Mouse (Mus musculus): ENCODE measurements around the gene Rragd. TPM values are rescaled to one million over a fixed set of nuclear protein-coding genes. Genes with fewer than 3 reads are reported as not detected.

Rragd gene
- polyA plus RNA-seq, 1 experiment from 2014 or later: 43.3 TPM

- Histone ChIP-seq H3K27ac (replicated peaks) (no peak overlapping the region), H3K36me3 (no peaks in the 10 kb centered on the region), H3K4me2 (no peak overlapping the region), H3K9me3 (no peaks in the 10 kb centered on the region), H3K27me3 (replicated peaks) (0 out of 2 replicates have a peak, but pooled peaks cover 3% of the 10 kb centered on the region), H3K4me3 (no peak overlapping the region), H3K9ac (no peak overlapping the region), H3K4me1 (peaks cover 18% of the 10 kb centered on the region)
- WGBS: 87% methylated on average over 6 of the region's 6 CpGs
- ATAC-seq (ENCODE audit: extremely low read depth, insufficient number of reproducible peaks, low FRiP score, low TSS enrichment): no peak
These were observed 87.5 kb downstream of the Rragd start for GRCm38 (mm10) chr4:33070326-33070725.

GRCm38 (mm10) chr4:33071337-33071736, 88.5 kb downstream of the Rragd start:
- Histone ChIP-seq H3K4me3 (no peak overlapping the region), H3K4me1 (peaks cover 12% of the 10 kb centered on the region), H3K27ac (replicated peaks) (no peak overlapping the region), H3K4me2 (no peak overlapping the region), H3K36me3 (no peaks in the 10 kb centered on the region), H3K9me3 (no peaks in the 10 kb centered on the region), H3K9ac (no peak overlapping the region), H3K27me3 (replicated peaks) (0 out of 2 replicates have a peak, but pooled peaks cover 3% of the 10 kb centered on the region)
- no peak for ATAC-seq (ENCODE audit: extremely low read depth, insufficient number of reproducible peaks, low FRiP score, low TSS enrichment)
- WGBS: 76% methylated on average over 6 of the region's 6 CpGs

Other genes starting within 250 kb of the Rragd start
- 131 and 136 TPM in 2 replicates for gene Lyrm2, start 182.8 kb upstream of the Rragd start, polyA plus RNA-seq (2015; fragmentation: Nextera tagmentation; extraction: Ambion mirVana)
- 4.2 and 5.0 TPM in 2 replicates for gene Ankrd6, start 32.2 kb upstream of the Rragd start, polyA plus RNA-seq (2015; fragmentation: Nextera tagmentation; extraction: Ambion mirVana)
- 27.5 and 32.8 TPM in 2 replicates for gene Ube2j1, start 48.4 kb downstream of the Rragd start, polyA plus RNA-seq (2015; fragmentation: Nextera tagmentation; extraction: Ambion mirVana)
- gene Gabrr2, start 80.0 kb downstream of the Rragd start, polyA plus RNA-seq (2015; fragmentation: Nextera tagmentation; extraction: Ambion mirVana): 0.13 and 0.29 TPM in 2 replicates
- 0.10 and 0.19 TPM in 2 replicates for gene Gabrr1, start 149.5 kb downstream of the Rragd start, polyA plus RNA-seq (2015; fragmentation: Nextera tagmentation; extraction: Ambion mirVana)
- 0.99 and 1.6 TPM in 2 replicates for gene Pm20d2, start 206.7 kb downstream of the Rragd start, polyA plus RNA-seq (2015; fragmentation: Nextera tagmentation; extraction: Ambion mirVana)
- gene Srsf12, start 226.0 kb downstream of the Rragd start, polyA plus RNA-seq (2015; fragmentation: Nextera tagmentation; extraction: Ambion mirVana): 2.7 and 2.9 TPM in 2 replicates